Mouse (Mus musculus): ENCODE measurements at regions not wholly inside any gene's neighbourhood (a gene's known extent, or its start where the extent isn't known, plus 50 kb on each side); places are given as distances from the start of the nearest gene placed in this dataset.

DNA sequence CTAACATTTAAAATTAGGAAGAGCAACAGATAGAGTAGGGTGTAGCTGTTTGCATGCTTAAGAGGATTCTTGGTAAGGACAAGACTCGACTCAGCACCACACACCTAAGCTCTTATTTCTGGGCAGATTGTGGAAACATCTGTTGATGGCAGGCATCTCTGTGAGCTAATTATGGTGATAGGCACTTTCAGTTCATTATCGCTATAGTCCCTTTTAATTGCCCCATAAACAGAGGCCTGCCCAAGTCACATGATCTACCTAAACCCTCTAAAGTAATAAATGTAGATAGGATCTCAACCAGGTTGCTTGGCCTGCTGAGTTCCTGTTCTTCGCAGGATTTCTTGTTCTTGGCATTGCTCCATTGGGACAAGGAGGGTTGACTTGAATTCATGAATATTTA is 88.8 kb upstream of the Selenok start:
- TF ChIP-seq CTCF (IDR thresholded peaks at IDR 0.05; ENCODE audit: low read depth, low read length) (no peak), EP300 (IDR thresholded peaks at IDR 0.05; ENCODE audit: insufficient read depth, low read depth, low read length) (no peak)
